Mouse (Mus musculus) kidney, postnatal 25 days (tissue): ENCODE measurements around the gene Lrp5.

ENCODE experiments used
- DNase-seq, 2 experiments: peaks; one replicate each; pipeline ENCODE4 v3.0.0; 2021; ENCODE audit warnings: mixed read lengths in 2 of 2

Gene Lrp5

DNA sequence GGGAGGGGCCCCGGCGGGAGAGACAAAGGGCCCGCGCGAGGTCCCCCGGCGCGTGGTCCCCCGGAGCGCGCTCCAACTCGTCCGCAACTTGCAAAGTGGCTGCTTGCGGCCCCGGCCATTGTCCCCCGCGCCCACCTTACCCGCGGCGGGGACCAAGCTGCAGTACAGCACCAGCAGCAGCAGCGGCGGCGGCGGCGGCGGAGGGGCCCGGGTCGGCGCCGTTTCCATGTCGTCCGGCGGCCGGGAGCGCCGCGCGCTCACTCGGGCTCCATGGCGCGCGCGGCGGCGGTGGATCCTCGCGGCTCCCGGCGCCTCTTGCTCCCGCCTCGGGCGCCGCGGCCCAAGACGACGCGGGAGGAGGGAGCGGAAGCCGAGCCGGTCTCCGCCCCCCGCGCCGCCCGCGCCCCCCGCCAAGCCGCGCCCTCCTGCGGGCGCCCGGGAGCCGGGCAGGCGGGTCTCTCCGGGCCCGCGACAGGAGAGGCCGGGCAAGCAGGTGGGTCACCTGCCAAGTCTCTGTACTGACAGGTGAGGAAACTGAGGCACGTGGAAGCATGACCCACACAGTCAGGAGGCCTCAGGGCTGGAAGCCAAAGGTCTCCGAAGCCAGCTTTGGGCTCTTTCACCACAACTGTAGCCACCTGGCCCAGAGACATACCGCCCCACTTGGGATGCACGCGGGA lies at the start of gene Lrp5:
Gene Lrp5, minus strand, starts transcription at position 350 of the 680 bp plus-strand sequence.
- peak; percentile 70 to 86 for DNase-seq

DNA sequence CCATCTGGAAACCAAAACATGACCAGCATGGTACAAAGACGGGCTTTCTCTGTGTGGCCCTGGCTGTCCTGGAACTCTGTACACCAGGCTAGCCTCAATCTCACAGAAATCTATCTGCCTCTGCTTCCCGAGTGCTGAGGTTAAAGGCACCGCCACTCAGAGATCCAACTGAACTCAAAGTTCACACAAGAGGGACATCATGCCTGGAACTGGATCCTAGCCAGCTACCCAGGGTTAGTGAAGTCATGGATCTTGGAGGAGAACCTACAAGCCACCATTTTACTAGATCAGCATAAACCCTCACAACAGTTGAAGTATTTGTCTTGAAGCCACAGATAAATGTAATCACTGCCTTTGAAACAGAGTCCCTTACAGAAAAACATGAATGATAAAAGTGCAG lies 49.6 kb upstream of the Lrp5 start:
- peak in 1 of 2 experiments; percentile 34 for DNase-seq

DNA sequence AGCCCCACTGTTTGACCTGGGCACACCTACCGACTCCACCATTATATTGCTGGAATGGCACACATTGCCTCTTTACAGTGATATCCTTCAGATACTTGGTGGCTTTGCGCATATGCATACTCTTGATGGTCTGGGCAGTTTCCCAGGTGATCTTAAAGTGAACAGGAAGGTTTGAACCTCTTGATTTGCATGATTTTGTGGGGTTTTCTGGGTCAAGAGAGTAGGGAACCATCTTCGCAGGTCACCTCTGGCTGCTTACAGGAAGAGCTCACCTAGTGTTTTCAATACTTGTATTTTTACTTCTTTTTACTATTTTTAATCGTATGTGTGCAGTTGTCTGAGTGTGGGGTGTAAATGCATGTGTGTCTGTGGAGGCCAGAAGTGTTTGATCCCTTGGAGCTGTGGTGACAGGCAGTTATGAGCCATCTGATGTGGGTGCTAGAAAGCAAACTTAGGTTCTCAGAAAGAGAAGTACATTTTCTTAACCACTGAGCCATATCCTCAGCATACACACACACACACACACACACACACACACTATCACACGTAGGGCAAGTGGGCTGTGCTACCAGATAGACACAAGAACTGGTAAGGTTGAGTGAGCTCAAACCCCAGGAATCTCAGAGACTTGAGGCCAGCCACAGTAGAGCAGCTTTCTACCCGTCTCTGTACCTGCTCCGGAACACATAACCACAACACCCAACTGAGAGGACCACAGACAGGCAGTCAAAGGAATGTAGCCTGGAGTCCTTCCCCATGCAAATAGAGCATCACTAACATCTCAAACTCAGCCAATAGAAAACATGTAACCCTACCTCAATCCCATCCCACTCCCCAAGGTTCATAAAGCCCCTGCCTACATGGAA lies 44.6 kb upstream of the Lrp5 start:
- no peak for DNase-seq

DNA sequence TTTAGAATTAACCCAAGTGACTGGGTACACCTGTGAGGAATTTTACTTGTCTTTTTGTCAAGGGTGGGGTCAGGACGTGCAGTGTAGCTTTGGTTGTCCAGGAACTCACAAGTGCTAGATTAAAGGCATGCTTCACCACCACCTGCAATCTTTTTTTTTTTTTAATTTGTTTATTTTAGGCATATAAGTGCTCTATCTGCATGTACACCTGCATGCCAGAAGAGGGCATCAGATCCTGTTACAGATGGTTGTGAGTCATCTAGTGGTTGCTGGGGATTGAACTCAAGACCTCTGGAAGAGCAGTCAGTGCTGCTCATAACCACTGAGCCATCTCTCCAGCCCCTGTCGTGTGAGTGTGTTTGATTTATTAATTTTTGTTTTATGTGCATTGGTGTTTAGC lies 42.5 kb upstream of the Lrp5 start:
- no peak for DNase-seq

DNA sequence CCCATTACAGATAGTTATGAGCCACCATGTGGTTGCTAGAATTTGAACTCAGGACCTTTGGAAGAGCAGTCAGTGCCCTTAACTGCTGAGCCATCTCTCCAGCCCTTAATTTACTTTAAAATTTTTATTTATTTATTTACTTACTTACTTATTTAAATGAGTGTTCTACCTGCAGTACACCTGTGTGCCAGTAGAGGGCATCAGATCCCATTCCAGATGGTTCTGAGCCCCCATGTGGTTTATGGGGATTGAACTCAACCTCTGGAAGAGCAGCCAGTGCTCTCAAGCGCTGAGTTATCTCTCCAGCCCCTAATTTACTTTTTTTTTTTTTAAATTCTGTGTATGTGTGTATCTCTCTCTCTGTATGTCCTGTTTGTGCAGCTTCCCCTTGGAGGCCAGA lies 38.4 kb upstream of the Lrp5 start:
- DNase-seq = peak; percentile 78 to 92

DNA sequence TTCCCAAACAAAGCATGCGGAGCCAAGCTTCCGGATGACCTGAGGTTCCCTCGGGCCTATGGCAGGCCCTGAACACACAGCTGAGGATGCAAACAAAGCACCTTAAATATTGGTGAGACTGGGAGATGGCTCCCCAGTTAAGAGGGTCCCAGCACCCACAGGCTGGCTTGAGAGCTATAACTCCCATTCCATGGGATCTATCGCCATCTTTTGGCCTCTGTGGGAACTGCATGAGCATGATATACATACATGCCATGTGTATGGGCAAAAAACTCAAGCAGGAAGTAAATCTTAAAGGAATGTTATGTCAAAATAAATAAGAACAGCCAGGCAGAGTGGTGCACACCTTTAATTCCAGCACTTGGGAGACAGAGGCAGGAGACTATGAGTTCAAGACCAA lies 37.5 kb upstream of the Lrp5 start:
- DNase-seq = peak in 1 of 2 experiments; percentile 64

DNA sequence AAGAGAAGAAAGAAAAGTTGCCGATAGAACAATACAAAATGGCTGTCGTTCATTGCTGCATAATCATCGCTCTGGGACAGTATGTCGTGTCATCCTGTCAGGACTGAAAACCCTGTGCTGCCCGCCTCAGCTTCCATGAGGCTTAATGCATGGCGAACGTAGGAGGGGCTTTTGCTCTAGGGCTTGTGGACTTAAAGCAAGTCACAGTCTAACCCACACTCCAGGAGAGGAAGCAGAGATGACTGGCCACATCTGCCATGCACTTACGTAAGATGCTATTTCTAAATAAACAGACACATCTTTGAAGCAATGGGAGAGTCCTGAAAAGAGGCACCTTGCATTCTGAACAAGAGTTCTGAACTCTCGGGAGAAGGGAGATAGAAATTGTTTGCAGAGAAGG lies 36.8 kb upstream of the Lrp5 start:
- no peak for DNase-seq

DNA sequence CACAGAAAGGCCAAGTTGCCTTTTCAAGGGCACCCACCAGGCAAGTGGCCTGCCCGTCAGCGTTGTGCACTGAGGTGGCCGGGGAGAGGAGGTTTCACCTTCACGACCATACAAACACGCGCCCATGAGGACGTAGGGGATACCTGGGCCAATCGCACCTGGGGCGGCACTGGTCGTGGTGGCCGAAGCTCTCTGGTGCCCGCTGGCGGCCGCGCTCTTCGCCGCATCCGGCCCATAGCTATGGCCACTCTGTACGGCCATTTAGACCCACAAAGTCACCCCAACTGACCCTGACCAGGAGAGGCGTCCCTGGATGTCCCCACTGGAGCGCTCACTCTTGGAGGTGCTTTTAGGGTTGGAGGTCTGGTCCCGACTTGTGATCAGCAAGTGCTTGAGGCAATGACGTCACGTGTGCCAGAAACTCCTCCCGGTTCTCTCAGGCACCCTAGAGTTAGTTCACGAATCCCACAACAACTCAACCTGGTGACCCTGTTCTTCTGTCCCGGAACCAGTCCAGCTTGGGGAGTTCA lies 33.1 kb upstream of the Lrp5 start:
- DNase-seq = peak; percentile 76 to 87

DNA sequence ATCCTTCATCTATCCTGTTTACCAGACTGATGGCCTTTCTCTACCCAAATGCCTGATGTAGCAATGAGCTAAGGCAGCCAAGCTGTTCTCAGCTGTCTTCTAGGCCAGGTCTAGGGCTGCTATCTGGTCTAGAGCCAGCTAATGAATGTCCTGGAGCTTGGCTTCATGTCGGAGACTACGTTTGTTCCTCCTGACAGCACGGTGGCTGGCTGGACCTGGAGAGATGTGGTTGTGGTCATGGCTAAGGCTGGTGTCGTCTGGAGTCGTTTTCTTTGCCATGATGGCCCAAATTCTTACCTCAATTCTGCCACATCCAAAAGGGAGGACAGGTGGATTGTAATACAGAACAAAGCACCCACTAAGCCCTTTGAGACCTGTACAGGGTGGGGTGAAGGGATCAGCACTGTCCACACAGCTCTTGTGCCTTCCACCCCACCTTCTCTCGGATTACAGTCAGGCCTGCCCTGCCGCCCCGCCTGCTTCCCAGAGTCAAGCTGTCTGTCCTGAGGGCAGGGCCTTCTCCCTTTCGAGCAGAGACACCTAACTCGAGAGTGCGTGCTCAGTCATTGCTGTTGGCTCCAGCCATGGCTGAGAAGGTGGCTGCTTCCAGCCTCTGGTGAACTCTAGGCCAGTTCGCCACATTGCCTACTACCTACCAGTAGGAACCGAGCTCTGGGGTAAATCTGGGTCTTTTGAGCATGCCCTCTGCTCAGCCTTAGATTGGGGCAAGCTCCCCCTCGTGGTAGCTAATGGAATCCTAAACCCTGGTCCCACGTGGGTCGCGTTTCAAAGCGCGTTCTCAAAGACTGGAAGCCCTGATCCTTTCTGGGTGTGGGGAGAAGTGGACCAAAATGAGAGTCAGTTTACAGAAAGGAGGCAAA lies 32.4 kb upstream of the Lrp5 start:
- DNase-seq = peak; percentile 73 to 76

DNA sequence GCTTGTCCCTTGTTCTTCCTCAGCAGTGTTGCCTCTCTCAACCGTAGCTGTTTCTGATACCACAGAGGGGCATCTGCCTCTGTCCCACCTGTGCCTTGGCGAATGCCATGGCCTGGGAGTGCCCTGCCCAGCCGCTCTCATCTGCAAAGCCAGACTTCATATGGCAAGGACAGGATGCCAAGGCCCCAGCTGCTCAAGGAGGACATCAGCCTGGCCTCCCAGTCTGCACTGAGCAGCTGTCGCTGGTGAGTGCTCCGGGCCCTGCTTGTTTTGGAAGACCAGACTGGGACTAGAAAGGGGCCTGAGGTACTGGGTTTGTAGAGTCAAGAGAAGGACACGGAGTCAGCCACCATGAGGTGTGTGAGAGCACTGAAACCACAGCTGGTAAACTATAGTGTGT lies 28.0 kb upstream of the Lrp5 start:
- DNase-seq = no peak

DNA sequence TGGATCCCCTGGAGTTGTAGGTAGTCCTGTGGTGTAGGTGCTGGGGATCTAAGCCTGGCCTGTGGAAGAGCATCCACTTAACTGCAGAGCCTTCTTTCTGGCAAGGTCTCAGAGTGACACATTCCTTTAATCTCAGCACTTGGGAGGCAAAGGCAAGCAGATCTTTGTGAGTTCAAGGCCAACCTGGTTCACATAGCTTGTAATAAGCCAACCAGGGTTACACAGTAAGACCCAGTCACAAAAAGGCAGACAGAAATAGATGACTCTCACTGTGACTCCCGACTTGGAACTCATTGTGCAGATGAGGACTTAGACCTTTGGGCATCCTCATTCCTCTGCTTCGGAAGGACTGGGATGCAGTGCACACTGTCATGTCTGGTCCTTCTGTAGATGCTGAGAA lies 24.1 kb upstream of the Lrp5 start:
- DNase-seq = no peak

DNA sequence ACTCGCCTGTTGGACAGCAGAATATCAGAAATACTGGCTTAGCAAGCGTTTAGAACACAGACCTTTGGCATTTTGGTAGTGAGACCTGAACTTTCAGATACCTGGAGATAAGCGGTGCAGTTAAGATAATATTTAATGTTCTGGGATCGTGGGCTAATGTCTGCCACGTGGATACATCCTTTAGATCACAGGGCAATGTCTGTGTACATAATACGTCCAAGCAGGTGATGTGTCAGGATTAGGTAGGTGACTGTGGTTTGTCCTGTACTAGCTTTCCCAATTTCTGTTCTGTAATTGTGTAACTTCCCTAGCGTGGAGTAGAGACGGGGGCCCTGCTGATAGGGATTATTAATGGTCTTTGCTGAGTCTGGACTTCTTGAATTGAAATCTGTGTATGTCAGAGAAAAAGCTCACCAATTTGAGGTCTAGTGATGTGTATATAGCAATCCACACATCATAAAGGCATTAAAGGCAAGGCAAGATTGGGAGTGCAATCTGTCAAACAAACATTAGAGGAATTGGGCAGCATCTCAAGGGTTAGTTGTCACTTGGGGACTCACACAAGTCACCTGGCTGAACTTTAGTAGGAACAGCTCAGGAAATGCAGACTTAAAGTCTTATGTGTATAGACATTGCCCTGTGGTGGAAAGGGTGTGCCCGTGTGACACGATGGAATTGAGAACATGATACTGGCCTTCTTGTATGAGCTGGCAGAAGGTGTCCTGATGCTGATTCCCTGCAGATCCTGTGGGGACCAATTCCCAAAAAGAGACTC lies 22.8 kb upstream of the Lrp5 start:
- no peak for DNase-seq

DNA sequence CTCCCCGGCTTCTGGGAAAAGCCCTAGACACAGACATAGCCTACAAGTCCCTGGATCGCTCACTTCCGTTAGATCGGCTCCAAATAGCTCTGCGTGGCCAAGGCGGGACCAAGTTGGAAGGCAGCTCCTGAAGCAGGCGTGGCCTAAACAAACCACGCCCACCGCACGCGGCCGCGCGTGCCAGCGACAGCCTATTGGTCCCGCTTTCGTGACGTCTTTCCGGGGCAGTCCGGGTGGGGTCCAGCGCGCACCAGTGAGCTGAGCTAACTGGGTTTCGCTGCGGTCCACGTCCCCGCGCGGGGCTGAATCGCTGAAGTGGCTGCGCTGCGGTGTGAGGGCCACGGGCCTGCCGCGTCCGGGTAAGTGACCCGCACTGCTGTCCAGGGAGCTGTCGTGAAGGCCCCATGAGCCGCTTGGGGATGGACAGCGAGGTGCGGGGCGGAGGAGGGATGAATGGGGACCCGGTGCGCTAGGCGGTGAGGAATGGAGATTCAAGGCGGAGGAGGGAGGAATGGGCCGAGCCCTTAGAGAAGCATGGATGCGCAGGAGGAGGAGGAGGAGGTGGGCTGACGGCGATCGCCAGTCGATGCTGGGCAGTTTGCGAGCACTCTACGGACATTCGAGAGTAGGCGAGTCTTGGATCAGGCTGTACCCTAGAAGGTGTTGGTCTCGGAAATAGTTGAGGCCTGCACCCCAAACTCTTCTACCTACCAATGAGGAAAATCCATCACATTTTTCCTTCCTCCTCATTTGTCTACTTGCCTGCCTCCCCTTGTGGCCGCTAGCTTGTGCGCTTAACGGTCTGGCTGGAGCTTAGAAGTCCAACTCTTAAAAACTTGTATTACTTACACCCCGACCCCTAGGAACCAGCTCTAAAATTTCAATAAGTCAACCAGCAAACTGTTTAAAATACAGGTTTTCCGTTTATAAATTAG lies 22.0 kb upstream of the Lrp5 start, which contains the start of gene 1810055G02Rik:
Gene 1810055G02Rik, plus strand, starts transcription at position 216 of the 935 bp plus-strand sequence.
- peak; percentile 98 to 99 for DNase-seq

DNA sequence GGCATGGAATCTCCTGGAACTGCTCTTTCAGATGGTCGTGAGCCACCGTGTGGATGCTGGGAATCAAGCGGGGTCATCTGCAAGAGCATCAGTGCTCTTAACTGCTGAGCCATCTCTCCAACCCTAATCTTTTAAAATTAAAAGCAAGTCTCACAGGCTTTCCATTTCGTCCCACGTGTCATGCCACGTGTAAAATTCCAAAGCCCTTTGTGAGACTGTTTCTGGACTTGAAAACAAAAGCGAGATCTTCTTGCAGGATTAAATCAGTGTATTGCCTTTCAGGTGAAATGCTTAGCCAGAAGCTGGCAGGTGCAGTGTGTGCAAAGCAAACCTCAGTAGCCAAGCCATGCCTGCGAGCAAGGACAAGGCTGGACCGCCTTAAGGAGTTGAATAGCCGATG lies 21.2 kb upstream of the Lrp5 start:
- no peak for DNase-seq

DNA sequence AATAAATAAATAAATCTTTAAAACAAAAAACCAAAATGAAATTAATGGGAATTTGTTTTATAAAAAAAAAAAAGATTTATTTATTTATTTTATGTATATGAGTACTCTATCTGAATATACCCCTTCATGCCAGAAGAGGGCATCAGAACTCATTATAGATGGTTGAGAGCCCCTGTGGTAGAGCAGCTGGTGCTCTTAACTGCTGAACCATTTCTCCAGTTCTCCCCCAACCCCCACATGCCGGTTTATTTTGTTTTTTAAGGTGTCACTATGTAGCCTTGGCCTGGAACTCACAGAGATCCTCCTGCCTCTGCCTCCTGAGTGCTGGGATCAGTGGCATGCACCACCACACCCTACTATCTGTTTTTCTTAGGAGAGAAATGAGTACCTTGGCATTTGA lies 19.9 kb upstream of the Lrp5 start:
- no peak for DNase-seq

DNA sequence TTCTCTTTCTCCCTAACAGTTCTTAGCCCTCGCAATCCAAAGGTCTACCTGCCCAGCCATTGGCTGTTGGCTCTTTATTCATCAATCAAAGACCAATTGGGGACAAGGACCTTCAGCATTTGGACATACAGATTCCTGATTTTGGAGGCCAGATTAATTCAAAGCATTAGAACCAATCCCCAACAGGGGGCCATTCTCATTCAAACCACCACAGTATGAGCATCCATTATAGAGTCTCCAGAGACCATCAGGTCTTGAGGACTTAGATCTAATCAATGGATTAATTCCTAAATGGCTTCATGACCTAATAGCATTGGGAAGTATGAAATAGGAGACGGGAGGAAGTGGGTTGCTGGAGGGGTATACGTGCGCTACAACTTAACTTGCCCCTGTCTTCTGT lies 16.1 kb upstream of the Lrp5 start:
- no peak for DNase-seq

DNA sequence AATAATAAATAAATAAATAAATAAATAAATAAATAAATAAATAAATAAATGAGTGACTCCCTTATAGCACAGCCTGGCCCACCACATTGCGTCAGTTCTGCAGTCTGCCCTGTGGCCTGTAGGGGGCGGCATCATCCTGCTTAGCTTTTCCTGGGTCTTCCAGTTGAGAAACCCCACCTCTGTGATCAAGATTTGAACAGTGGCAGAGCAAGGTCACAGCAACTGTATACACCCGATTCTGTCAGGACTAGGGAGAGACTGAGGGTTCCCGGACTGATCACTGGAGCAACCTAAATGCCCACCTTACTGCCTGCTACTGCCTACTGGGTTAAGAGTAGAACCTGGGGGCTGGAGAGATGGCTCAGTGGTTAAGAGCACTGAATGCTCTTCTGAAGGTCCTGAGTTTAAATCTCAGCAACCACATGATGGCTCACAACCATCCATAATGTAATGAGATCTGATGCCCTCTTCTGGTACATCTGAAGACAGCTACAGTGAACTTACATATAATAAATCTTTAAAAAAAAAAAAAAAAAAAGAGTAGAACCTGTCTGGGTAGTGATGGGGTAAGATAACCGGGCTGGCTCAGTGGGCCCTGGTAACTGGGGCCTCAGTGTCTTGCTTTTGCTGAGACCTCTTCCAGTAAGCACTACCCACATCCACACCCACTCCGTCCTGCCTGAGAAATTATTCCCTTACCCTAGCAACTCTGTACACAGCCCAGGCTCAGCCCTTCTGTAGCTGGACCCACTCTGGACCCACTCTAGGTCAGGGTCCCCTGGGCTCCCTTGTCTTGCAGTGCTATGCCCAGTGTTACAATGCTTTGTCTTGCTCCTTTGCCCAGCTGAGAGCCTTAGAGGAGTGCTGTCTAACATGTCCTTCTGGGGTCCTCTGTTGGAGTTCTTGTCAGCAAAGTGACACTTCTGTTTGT lies 13.4 kb upstream of the Lrp5 start:
- peak; percentile 82 to 86 for DNase-seq

DNA sequence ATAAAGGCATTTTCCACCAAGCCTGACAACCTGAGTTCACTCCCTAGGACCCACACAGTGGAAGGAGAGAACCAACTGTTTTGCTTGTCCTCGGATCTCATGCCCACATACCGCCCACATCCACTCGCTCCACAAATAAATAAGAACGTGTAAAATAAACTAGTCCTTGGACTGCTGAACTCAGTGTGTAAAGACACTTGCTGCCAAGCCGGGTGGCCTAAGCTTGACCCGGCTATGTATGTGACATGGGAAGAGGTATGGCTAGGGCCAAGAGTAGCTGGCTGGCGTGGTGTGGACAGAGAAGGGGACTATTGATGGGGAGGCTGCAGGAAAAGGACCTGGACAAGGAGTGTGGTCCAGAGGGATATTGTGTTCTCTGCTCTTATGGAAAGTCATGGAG lies 11.7 kb upstream of the Lrp5 start:
- DNase-seq = no peak

DNA sequence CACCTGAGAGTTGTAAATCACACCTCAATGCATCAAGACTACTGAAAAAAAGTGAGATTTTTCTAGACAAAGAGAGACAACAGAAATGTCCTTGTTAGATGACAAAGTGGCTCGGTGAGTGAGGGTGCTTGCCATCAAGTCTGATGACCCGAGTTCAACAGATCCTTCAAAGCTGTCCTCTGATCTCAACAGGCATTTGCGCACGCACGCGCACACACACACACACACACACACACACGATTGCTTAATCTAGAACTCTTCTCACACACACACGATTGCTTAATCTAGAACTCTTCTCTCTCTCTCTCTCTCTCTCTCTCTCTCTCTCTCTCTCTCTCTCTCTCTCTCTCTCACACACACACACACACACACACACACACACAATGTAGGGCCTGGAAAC lies 9.6 kb upstream of the Lrp5 start:
- DNase-seq = no peak

DNA sequence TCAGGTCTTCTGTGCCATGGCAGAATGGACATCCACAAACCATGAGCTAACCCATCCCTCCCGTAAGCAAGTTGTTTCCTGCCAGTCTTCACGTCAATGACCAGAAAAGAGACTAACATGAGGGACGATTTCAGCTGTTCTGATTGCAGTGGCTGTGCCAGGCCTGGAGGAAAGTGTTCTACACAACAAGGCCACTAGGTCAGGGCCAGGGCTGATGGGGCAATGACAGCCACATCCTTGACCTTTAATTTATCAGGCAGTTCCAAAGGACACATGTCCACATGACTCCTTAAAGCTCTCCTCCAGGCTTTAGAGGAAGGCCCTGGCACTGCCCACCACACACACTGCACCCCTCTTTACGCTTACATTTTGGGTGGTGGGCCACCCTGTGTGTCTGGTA lies 9.1 kb upstream of the Lrp5 start:
- DNase-seq = no peak
